Mouse (Mus musculus): ENCODE results near the gene Rem1. TPM values are rescaled to one million over a fixed set of nuclear protein-coding genes. Genes with fewer than 3 reads are reported as not detected.

The Rem1 gene
- polyA plus RNA-seq, 1 experiment, result 0.90 TPM

DNA sequence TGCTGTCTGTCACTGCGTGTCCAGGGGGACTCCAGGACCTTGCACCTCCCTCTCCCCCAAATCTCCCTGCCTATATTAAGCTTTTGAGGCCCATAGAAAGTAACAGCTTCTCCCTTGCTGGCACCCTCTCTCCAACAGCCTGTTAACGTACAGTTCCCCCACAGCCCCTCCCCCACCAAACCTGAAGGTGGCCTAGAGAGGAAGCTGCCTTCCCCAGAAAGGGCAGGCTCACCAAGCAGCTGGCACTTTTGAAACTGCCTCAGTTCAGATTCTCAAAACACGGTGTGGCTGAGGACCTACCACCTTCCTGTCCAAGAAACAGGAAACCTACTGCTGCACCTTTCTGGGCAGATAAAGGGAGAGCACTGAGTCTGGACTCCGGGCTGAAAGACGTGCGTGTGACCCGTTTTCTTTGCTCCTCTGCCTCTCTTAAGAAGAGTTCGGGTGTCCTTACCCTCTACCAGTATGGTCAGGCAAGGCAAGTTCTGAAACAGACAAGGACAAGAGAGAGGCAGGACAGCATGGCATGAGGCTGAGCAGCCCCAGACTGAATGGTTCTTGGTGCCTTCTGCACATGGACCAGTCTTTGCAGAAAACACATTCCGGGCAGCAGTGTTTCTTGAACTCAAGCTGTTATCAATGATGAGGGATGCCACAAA, 44.4 kb downstream of the Rem1 start:
- WGBS, result 30% methylated on average over 9 of the region's 9 CpGs
- no peaks in the 10 kb centered on the region for H3K27me3 ChIP-seq (ENCODE audit: control insufficient read depth, insufficient read depth, low read length)
- H3K27ac ChIP-seq (ENCODE audit: insufficient read depth, low read length), result no peak overlapping the region
- TF ChIP-seq POLR2A (IDR thresholded peaks at IDR 0.05; ENCODE audit: borderline replicate concordance, insufficient read depth, low read length) (no peak), CTCF (IDR thresholded peaks at IDR 0.05; ENCODE audit: borderline replicate concordance, insufficient read depth, low read depth, low read length) (no peak)
- H3K4me3 ChIP-seq (replicated peaks; ENCODE audit: insufficient read depth, low read depth, low read length), result peak overlapping the region; percentile 68
- no peak for DNase-seq
- peaks cover 26% of the 10 kb centered on the region for H3K4me1 ChIP-seq (ENCODE audit: control insufficient read depth, insufficient read depth, low read length)

DNA sequence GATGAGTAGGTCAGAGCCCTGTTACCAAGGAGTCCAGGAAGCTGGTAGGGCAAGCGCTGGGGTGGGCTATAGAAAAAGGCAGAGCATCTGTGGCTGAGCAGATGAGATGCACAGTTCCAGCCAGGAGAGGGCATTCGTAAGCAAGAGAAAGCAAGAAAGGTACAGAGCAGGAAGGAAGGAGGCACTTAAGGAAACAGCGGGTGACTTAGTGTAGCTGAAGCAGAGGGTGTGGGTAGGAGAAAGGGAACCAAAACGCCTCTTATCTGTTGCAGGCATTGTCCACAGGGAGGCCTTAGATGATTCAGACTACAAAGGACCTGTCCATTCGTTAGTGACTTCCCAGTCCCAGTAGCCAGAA, 44.9 kb downstream of the Rem1 start:
- 5% methylated on average over 5 of the region's 5 CpGs for WGBS
- peak overlapping the region; percentile 68 for H3K4me3 ChIP-seq (replicated peaks; ENCODE audit: insufficient read depth, low read depth, low read length)
- H3K4me1 ChIP-seq (ENCODE audit: control insufficient read depth, insufficient read depth, low read length), result peaks cover 27% of the 10 kb centered on the region
- TF ChIP-seq POLR2A (IDR thresholded peaks at IDR 0.05; ENCODE audit: borderline replicate concordance, insufficient read depth, low read length) (no peak), CTCF (IDR thresholded peaks at IDR 0.05; ENCODE audit: borderline replicate concordance, insufficient read depth, low read depth, low read length) (peak; percentile 49)
- H3K27ac ChIP-seq (ENCODE audit: insufficient read depth, low read length), result no peak overlapping the region
- DNase-seq, result peak in 1 of 2 experiments; percentile 50
- H3K27me3 ChIP-seq (ENCODE audit: control insufficient read depth, insufficient read depth, low read length), result no peaks in the 10 kb centered on the region

GRCm38 (mm10) chr2:152672166-152672565, 45.4 kb downstream of the Rem1 start:
- TF ChIP-seq POLR2A (IDR thresholded peaks at IDR 0.05; ENCODE audit: borderline replicate concordance, insufficient read depth, low read length), result no peak
- TF ChIP-seq CTCF (IDR thresholded peaks at IDR 0.05; ENCODE audit: borderline replicate concordance, insufficient read depth, low read depth, low read length), result no peak
- H3K4me1 ChIP-seq (ENCODE audit: control insufficient read depth, insufficient read depth, low read length), result peaks cover 27% of the 10 kb centered on the region
- no peak for DNase-seq
- no peak overlapping the region for H3K27ac ChIP-seq (ENCODE audit: insufficient read depth, low read length)
- H3K27me3 ChIP-seq (ENCODE audit: control insufficient read depth, insufficient read depth, low read length), result no peaks in the 10 kb centered on the region
- 37% methylated on average over 12 of the region's 12 CpGs for WGBS
- peak overlapping the region; percentile 9 for H3K4me3 ChIP-seq (replicated peaks; ENCODE audit: insufficient read depth, low read depth, low read length)

DNA sequence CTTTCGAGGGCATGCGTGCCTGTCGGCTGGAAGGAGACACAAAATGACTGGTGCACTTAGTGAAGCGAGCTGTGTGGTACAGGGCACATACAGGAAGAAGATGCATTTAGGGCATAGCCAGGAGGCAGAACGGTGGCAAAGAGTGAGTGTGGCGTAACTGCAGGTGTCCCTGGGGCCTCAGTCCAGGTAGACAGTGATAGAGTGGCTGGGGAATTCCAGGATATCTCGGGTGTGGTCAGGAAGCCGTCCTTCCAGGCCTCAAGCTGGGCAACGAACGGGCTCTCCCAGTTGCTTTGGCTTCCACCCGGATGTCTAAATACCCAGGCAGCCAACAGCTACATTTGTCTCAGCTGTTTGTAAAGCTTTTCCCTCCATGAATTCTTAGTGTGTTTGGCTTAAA, 47.4 kb downstream of the Rem1 start:
- WGBS, result 25% methylated on average over 11 of the region's 11 CpGs
- H3K27ac ChIP-seq (ENCODE audit: insufficient read depth, low read length), result no peak overlapping the region
- peaks cover 30% of the 10 kb centered on the region for H3K4me1 ChIP-seq (ENCODE audit: control insufficient read depth, insufficient read depth, low read length)
- no peak overlapping the region for H3K4me3 ChIP-seq (replicated peaks; ENCODE audit: insufficient read depth, low read depth, low read length)
- no peaks in the 10 kb centered on the region for H3K27me3 ChIP-seq (ENCODE audit: control insufficient read depth, insufficient read depth, low read length)
- no peak for DNase-seq
- no peak for TF ChIP-seq CTCF (IDR thresholded peaks at IDR 0.05; ENCODE audit: borderline replicate concordance, insufficient read depth, low read depth, low read length)
- TF ChIP-seq POLR2A (IDR thresholded peaks at IDR 0.05; ENCODE audit: borderline replicate concordance, insufficient read depth, low read length), result no peak

DNA sequence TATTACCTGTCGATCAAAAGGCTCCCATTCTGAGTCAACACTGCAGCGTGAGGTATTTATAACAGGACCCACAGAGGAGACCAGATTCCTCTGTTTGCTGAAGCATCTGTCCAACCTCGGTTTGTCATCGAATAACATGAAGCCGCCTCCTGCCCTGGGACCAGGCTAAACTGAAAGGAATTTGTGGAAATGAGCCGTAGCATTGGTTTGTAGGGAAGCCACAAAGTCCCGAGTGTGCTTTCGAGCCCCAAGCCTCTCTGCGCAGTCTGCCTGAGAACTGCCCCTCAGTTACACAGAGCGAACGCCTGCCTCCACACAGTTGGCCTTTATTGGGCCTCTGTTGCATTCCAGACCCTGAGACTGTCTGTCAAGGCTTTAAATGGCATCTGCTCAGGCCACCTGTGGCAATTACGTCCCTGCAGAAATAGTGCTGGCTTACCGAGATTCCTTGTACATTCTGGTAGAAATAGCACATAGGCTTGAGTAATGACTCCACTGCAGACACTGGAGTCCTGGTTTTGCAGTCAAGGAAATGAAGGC, 48.6 kb downstream of the Rem1 start:
- TF ChIP-seq POLR2A (IDR thresholded peaks at IDR 0.05; ENCODE audit: borderline replicate concordance, insufficient read depth, low read length) (no peak), CTCF (IDR thresholded peaks at IDR 0.05; ENCODE audit: borderline replicate concordance, insufficient read depth, low read depth, low read length) (no peak)
- Histone ChIP-seq H3K4me3 (replicated peaks; ENCODE audit: insufficient read depth, low read depth, low read length) (no peak overlapping the region), H3K4me1 (ENCODE audit: control insufficient read depth, insufficient read depth, low read length) (peaks cover 35% of the 10 kb centered on the region), H3K27me3 (ENCODE audit: control insufficient read depth, insufficient read depth, low read length) (no peaks in the 10 kb centered on the region), H3K27ac (ENCODE audit: insufficient read depth, low read length) (no peak overlapping the region)
- WGBS, result 63% methylated on average over 13 of the region's 13 CpGs
- DNase-seq, result no peak

DNA sequence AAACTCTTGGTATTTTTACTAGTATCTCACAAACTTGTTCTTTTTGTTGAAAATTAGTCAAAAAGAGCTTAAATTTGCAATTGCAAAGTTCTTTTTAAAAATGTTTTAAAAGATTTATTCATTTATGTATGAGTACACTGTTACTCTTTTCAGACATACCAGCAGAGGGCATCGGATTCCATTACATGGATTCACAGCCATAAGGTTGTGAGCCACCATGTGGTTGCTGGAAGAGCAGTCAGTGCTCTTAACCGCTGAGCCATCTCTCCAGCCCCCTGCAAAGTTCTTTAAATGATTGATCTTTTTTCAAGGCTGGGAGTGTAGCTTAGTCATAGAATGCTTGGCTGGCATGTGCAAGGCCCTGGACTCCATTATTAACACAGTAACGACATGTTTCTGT, 51.6 kb downstream of the Rem1 start:
- Histone ChIP-seq H3K27me3 (ENCODE audit: control insufficient read depth, insufficient read depth, low read length) (no peaks in the 10 kb centered on the region), H3K4me1 (ENCODE audit: control insufficient read depth, insufficient read depth, low read length) (peaks cover 22% of the 10 kb centered on the region), H3K4me3 (replicated peaks; ENCODE audit: insufficient read depth, low read depth, low read length) (no peak overlapping the region), H3K27ac (ENCODE audit: insufficient read depth, low read length) (no peak overlapping the region)
- no peak for DNase-seq
- WGBS, result 31% methylated on average over 3 of the region's 3 CpGs
- TF ChIP-seq POLR2A (IDR thresholded peaks at IDR 0.05; ENCODE audit: borderline replicate concordance, insufficient read depth, low read length) (no peak), CTCF (IDR thresholded peaks at IDR 0.05; ENCODE audit: borderline replicate concordance, insufficient read depth, low read depth, low read length) (peak; percentile 47; the same call in 1 of the 2 replicates)

DNA sequence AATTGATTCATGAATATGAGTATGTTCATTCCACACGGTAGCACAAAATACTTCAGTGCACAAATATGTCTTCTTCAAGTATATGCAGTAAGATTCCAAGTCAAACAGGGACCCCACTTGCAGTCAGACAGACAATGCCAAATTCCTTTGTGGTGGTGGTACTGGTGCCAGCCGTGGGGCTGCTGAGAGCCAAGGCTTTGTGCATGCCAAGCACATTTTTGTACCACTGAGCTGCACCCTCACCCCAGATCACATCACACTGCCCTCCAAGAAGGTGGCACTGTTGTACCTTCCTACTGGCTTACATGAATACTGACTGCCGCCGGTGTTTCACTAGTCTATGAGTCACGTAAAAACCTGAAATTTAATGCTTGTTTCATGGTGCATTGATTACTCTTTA, 52.2 kb downstream of the Rem1 start:
- no peak for TF ChIP-seq POLR2A (IDR thresholded peaks at IDR 0.05; ENCODE audit: borderline replicate concordance, insufficient read depth, low read length)
- H3K27ac ChIP-seq (ENCODE audit: insufficient read depth, low read length), result no peak overlapping the region
- no peaks in the 10 kb centered on the region for H3K27me3 ChIP-seq (ENCODE audit: control insufficient read depth, insufficient read depth, low read length)
- no peak overlapping the region for H3K4me3 ChIP-seq (replicated peaks; ENCODE audit: insufficient read depth, low read depth, low read length)
- peaks cover 21% of the 10 kb centered on the region for H3K4me1 ChIP-seq (ENCODE audit: control insufficient read depth, insufficient read depth, low read length)
- DNase-seq, result no peak
- WGBS, result 43% methylated on average over 5 of the region's 5 CpGs

GRCm38 (mm10) chr2:152679701-152680355, 53.1 kb downstream of the Rem1 start:
- no peak overlapping the region for H3K4me3 ChIP-seq (replicated peaks; ENCODE audit: insufficient read depth, low read depth, low read length)
- WGBS, result 41% methylated on average over 8 of the region's 8 CpGs
- H3K27me3 ChIP-seq (ENCODE audit: control insufficient read depth, insufficient read depth, low read length), result no peaks in the 10 kb centered on the region
- no peak for DNase-seq
- no peak overlapping the region for H3K27ac ChIP-seq (ENCODE audit: insufficient read depth, low read length)
- TF ChIP-seq CTCF (IDR thresholded peaks at IDR 0.05; ENCODE audit: borderline replicate concordance, insufficient read depth, low read depth, low read length) (no peak), POLR2A (IDR thresholded peaks at IDR 0.05; ENCODE audit: borderline replicate concordance, insufficient read depth, low read length) (no peak)
- H3K4me1 ChIP-seq (ENCODE audit: control insufficient read depth, insufficient read depth, low read length), result peaks cover 18% of the 10 kb centered on the region
